10 mouse cellular contexts compared by ENCODE assay signal in the genomic region with DNA sequence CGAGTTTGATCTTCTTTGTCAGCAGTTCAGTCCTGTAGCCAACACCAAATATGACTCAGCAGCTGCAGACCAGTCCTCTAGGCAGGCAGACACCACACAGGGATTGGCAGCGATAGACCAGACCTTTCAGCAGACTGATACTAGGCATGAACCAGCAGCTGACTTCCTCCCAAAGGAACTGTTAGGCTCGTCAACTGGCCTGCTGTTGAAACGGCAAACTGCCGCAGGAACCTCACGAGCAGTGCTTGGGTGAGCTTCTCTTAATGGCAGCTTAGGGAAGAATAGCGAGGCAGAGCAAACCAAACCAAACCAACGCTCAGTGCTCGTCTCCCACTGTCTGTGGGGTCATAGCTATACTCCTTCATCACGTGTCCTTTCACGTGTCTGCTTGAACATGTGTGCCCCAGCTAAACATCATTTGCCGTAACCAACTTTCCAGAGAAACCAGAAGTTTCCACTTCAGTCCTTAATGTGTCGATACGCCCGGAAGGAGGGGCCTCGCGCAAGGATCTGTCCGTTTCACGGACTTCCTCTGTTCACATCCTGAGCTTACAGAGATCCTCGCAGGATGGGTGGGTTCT. TPM values are rescaled to one million over a fixed set of nuclear protein-coding genes. Genes with fewer than 3 reads are reported as not detected.
DNase-seq lines count a peak whose midpoint lies in the region; ATAC-seq and TF ChIP-seq lines count a peak whose summit lies in the region.
"Had no signal": no experiment of that assay in that cellular context is flagged by ENCODE, and none has a peak within 500 bp of the region (broad histone marks: within the 10 kb centered on the region; RNA-seq: fewer than 3 reads in every experiment).

No protein-coding gene starts in this region.

- H3K4me1 ChIP-seq in lung, embryonic 15.5 days: peaks cover 50% of the 10 kb centered on the region
- H3K4me1 ChIP-seq in liver, embryonic 14.5 days (replicated peaks; ENCODE audit: control insufficient read depth in 2 of 2, insufficient read depth in 2 of 2, low read length in 1 of 2): peaks cover 0 to 17% of the 10 kb centered on the region in 2 experiments; a peak in 2 of 4 replicates

- ATAC-seq in lung, embryonic 15.5 days (ENCODE audit: borderline replicate concordance, extremely low read depth, low FRiP score, low TSS enrichment): no peak
- peak; percentile 40; the same call in 1 of the 2 replicates for ATAC-seq in liver, embryonic 14.5 days (ENCODE audit: insufficient read depth)

- H3K27me3 ChIP-seq in lung, embryonic 15.5 days: no peaks in the 10 kb centered on the region
- H3K27me3 ChIP-seq in liver, embryonic 14.5 days (ENCODE audit: control insufficient read depth, insufficient read depth, low read length): peaks cover 3% of the 10 kb centered on the region; the same call in 1 of the 2 replicates

- no peak overlapping the region for H3K9ac ChIP-seq in lung, embryonic 15.5 days
- H3K9ac ChIP-seq in liver, embryonic 14.5 days (replicated peaks): no peak overlapping the region

- no peak overlapping the region for H3K4me3 ChIP-seq in lung, embryonic 15.5 days
- H3K4me3 ChIP-seq in liver, embryonic 14.5 days (ENCODE audit: insufficient read depth in 1 of 2, low read depth in 2 of 2, low read length in 2 of 2): peak overlapping the region in 1 of 2 experiments; percentile 36; a peak in 2 of 4 replicates

- peak overlapping the region; percentile 66 for H3K27ac ChIP-seq in lung, embryonic 15.5 days
- H3K27ac ChIP-seq in liver, embryonic 14.5 days: no peak overlapping the region

- no peak for TF ChIP-seq CTCF in liver, embryonic 14.5 days (IDR thresholded peaks at IDR 0.05; ENCODE audit: low read depth)

- no peak overlapping the region for H3K4me2 ChIP-seq in lung, embryonic 15.5 days
- H3K4me2 ChIP-seq in liver, embryonic 14.5 days (ENCODE audit: low read depth): peak overlapping the region; percentile 19

- 59% methylated on average over 20 of the region's 20 CpGs for WGBS in lung, embryonic 15.5 days
- WGBS in liver, embryonic 14.5 days (ENCODE audit: insufficient replicate concordance): 10% methylated on average over 20 of the region's 20 CpGs

- H3K36me3 ChIP-seq in lung, embryonic 15.5 days: no peaks in the 10 kb centered on the region
- H3K36me3 ChIP-seq in liver, embryonic 14.5 days (replicated peaks; ENCODE audit: control insufficient read depth, insufficient read depth, low read depth): no peaks in the 10 kb centered on the region

- H3K9me3 ChIP-seq in lung, embryonic 15.5 days: no peaks in the 10 kb centered on the region
- no peaks in the 10 kb centered on the region for H3K9me3 ChIP-seq in liver, embryonic 14.5 days (ENCODE audit: control insufficient read depth, low read length)

- no peak for TF ChIP-seq EP300 in liver, embryonic 14.5 days (IDR thresholded peaks at IDR 0.05; ENCODE audit: low read depth)

- DNase-seq in lung, postnatal 25 days (ENCODE audit: low spot score): no peak
- peak; percentile 73 to 80 for DNase-seq in heart, adult 18-20 months
- no peak for DNase-seq in liver, embryonic 14.5 days (ENCODE audit: low read depth in 3 of 3, low spot score in 3 of 3)
- peak; percentile 58 to 59 for DNase-seq in thymus, postnatal 10 days (ENCODE audit: low spot score in 2 of 2)
- no peak for DNase-seq in embryo, embryonic 11 days
- no peak for DNase-seq in cerebellum, postnatal 4 days (ENCODE audit: low spot score in 2 of 2)
- DNase-seq in urinary bladder, postnatal 10 days (ENCODE audit: low spot score): no peak
- DNase-seq: right cerebral cortex, postnatal 4 days had no signal

RNA-seq across cellular contexts. Expression of a gene that starts 14.3 kb away (rescaled TPM):
- polyA plus RNA-seq in lung, embryonic 15.5 days (2015; fragmentation: Nextera tagmentation; extraction: Ambion mirVana): 19.0 and 22.5 TPM in 2 replicates
- 10 to 100 TPM; 18.5 to 19.5 TPM for total RNA-seq in heart, adult 18-20 months (2021)
- 2.3 and 2.6 TPM in 2 replicates for polyA plus RNA-seq in liver, embryonic 14.5 days (2012; rRNA removed)
- polyA plus RNA-seq in liver, embryonic 14.5 days (2014; fragmentation: Nextera tagmentation; extraction: Ambion mirVana): 0.95 and 1.8 TPM in 2 replicates

RNA-seq across cellular contexts. Expression of a gene that starts 15.3 kb away (rescaled TPM):
- 1.4 and 2.0 TPM in 2 replicates for polyA plus RNA-seq in lung, embryonic 15.5 days (2015; fragmentation: Nextera tagmentation; extraction: Ambion mirVana)
- 1 to 10 TPM; 1.1 to 2.2 TPM for total RNA-seq in heart, adult 18-20 months (2021)
- polyA plus RNA-seq in liver, embryonic 14.5 days (2012; rRNA removed): 0.15 and 0.24 TPM in 2 replicates
- 0.11 TPM in 1 of 2 replicates, not detected in the other for polyA plus RNA-seq in liver, embryonic 14.5 days (2014; fragmentation: Nextera tagmentation; extraction: Ambion mirVana)

RNA-seq across cellular contexts. Expression of a gene that starts 30.0 kb away (rescaled TPM):
- not detected in 2 replicates for polyA plus RNA-seq in lung, embryonic 15.5 days (2015; fragmentation: Nextera tagmentation; extraction: Ambion mirVana)
- not detected for total RNA-seq in heart, adult 18-20 months (2021)
- polyA plus RNA-seq in liver, embryonic 14.5 days (2012; rRNA removed): not detected in 2 replicates
- not detected in 2 replicates for polyA plus RNA-seq in liver, embryonic 14.5 days (2014; fragmentation: Nextera tagmentation; extraction: Ambion mirVana)
- polyA plus RNA-seq: limb, embryonic 11.5 days had no signal

RNA-seq across cellular contexts. Expression of a gene that starts 47.5 kb away (rescaled TPM):
- polyA plus RNA-seq in lung, embryonic 15.5 days (2015; fragmentation: Nextera tagmentation; extraction: Ambion mirVana): not detected in 2 replicates
- not detected for total RNA-seq in heart, adult 18-20 months (2021)
- 0.01 TPM in 1 of 2 replicates, not detected in the other for polyA plus RNA-seq in liver, embryonic 14.5 days (2012; rRNA removed)
- polyA plus RNA-seq in liver, embryonic 14.5 days (2014; fragmentation: Nextera tagmentation; extraction: Ambion mirVana): not detected in 2 replicates
- polyA plus RNA-seq: limb, embryonic 11.5 days had no signal

RNA-seq across cellular contexts. Expression of a gene that starts 56.0 kb away (rescaled TPM):
- polyA plus RNA-seq in lung, embryonic 15.5 days (2015; fragmentation: Nextera tagmentation; extraction: Ambion mirVana): not detected in 2 replicates
- not detected for total RNA-seq in heart, adult 18-20 months (2021)
- polyA plus RNA-seq in liver, embryonic 14.5 days (2012; rRNA removed): not detected in 2 replicates
- polyA plus RNA-seq in liver, embryonic 14.5 days (2014; fragmentation: Nextera tagmentation; extraction: Ambion mirVana): not detected in 2 replicates

Comparison
In these comparisons a context has a peak if more than half of its experiments do, and no peak if none do; other contexts are left out.
1. DNase-seq: peak in heart, adult 18-20 months (2 of 2) and thymus, postnatal 10 days (2 of 2); none in lung, postnatal 25 days (single experiment), liver, embryonic 14.5 days (0 of 3), embryo, embryonic 11 days (single experiment), cerebellum, postnatal 4 days (0 of 2) and urinary bladder, postnatal 10 days (single experiment).